Mouse (Mus musculus): ENCODE results near the gene Gstm1.
"Not testable (repeated sequence)": the region's sequence is repeated elsewhere in the genome, so short reads cannot be mapped to it uniquely, and the experiment has no call there.

DNA sequence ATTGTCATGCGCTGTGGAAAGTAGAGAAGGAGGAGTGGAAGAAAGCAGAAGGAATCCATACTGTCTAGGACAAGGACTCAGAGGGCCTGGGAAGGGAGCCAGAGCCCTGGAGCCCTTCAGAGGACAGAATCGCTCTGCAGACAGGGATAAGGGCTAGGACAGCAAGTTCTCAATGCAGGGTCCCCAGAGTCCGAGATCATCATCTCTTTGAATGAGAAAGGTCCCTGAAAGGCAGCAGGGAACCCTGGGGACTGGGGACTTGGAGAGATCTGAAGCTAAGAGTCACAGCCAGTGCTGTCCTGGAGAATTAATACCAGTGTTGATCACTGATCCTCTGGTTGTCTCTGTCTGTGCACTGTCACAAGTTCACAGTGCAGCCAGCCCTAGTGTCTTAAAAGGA is 46.7 kb downstream of the Gstm1 start:
- not testable (repeated sequence) for TF ChIP-seq EP300 (IDR thresholded peaks at IDR 0.05; ENCODE audit: insufficient read depth, low read depth, low read length); CTCF (IDR thresholded peaks at IDR 0.05); POLR2A (IDR thresholded peaks at IDR 0.05; ENCODE audit: insufficient read depth, low read depth, low read length)
